Mouse (Mus musculus) intestine, embryonic 15.5 days (tissue): ENCODE data around the gene Rad17. TPM values are rescaled to one million over a fixed set of nuclear protein-coding genes. Genes with fewer than 3 reads are reported as not detected.

Source experiments
- ATAC-seq: fragments of 200-750 bp; cut with Nextera tagmentation; 2 replicates; pipeline ENCODE4 v1.8.0; 2017; ENCODE audit warnings: moderate TSS enrichment, moderate library complexity
- H3K27ac ChIP-seq: fragments of 300-500 bp; sonication (generic); 2 replicates; pipeline ENCODE4 v1.5.1; 2015; ENCODE audit warnings: mild to moderate bottlenecking, inconsistent platforms
- H3K27me3 ChIP-seq: fragments of 300-500 bp; sonication (generic); replicated peaks from 2 replicates; pipeline ENCODE4 v1.6.1; 2015; ENCODE audit warnings: inconsistent platforms
- H3K36me3 ChIP-seq: fragments of 300-500 bp; sonication (generic); 2 replicates; pipeline ENCODE4 v1.6.1; 2015; ENCODE audit warnings: inconsistent platforms
- H3K4me1 ChIP-seq: fragments of 300-500 bp; sonication (generic); replicated peaks from 2 replicates; pipeline ENCODE4 v1.6.1; 2015; ENCODE audit warnings: inconsistent platforms
- H3K4me2 ChIP-seq: fragments of 300-500 bp; sonication (generic); replicated peaks from 2 replicates; pipeline ENCODE4 v1.6.1; 2015; ENCODE audit warnings: mild to moderate bottlenecking, inconsistent platforms
- H3K4me3 ChIP-seq: fragments of 300-500 bp; sonication (generic); replicated peaks from 2 replicates; pipeline ENCODE4 v1.5.1; 2015; ENCODE audit warnings: inconsistent platforms
- H3K9ac ChIP-seq: fragments of 300-500 bp; sonication (generic); 2 replicates; pipeline ENCODE4 v1.6.1; 2015; ENCODE audit warnings: inconsistent platforms
- H3K9me3 ChIP-seq: fragments of 300-500 bp; sonication (generic); 2 replicates; pipeline ENCODE4 v1.6.1; 2016; ENCODE audit warnings: inconsistent platforms
- WGBS: fragments of 180-500 bp; shearing (Covaris S2); methylation state at CpG from one replicate; pipeline ENCODE4 v1.1.7; 2015; 5-methylcytosine and 5-hydroxymethylcytosine counted together
- polyA plus RNA-seq: library from polyadenylated mRNA; unstranded; fragments of >200 nt; fragmentation: Nextera tagmentation; extraction: Ambion mirVana; gene quantifications from 2 replicates; pipeline ENCODE4 v1.2.1, GENCODE M21; 2015

Rad17 gene
- polyA plus RNA-seq, 1 experiment from 2014 or later, result 19.3 TPM

DNA sequence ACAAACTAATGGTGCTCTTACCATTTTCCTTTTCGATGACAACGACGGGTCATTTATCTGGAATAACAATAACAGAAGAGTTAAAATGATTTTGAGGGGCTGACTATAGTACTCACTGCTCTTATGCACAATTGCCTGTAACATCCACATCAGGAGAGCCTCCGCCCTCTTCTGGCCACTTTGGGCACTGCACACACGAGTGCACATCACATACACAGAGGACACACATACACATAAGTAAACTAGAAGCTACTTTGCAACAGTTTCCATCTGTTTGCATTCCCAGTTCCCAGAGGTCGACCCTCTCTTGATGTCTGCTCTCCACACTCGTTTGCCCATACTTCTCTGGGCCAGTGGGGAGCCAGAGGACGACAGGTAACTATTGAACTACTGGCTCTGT, 43.1 kb downstream of the Rad17 start:
- 87% methylated on average over 8 of the region's 8 CpGs for WGBS

DNA sequence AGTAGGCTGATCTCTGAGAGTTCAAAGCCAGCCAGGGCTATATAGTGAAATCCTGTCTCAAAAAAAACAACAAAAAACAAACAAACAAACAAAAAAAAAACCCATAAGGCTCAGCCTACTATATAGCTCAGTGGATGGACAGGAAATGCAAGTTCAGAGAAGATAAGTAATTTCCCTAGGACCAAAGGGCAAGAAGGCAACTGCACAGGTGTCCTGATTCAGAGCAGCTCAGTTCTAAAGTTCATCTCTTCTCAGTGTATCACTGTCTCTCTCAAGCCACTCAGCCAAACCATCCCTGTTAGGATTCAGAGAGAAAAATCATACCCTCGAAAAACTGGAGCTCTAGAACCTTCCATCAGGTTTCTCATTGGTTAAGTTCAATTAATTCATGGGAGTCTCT, 45.0 kb downstream of the Rad17 start:
- Histone ChIP-seq H3K9me3 (no peaks in the 10 kb centered on the region), H3K27me3 (no peaks in the 10 kb centered on the region), H3K4me2 (no peak overlapping the region), H3K4me1 (no peaks in the 10 kb centered on the region), H3K36me3 (no peaks in the 10 kb centered on the region), H3K9ac (no peak overlapping the region), H3K4me3 (no peak overlapping the region), H3K27ac (no peak overlapping the region; the same call in 1 of the 2 replicates)
- peak; percentile 65 for ATAC-seq
- 70% methylated on average over 1 of the region's 1 CpGs for WGBS

More for the DNA sequence above, 43.1 kb downstream of the Rad17 start:
- Histone ChIP-seq H3K27me3 (no peaks in the 10 kb centered on the region), H3K4me2 (no peak overlapping the region), H3K9me3 (no peaks in the 10 kb centered on the region), H3K27ac (no peak overlapping the region), H3K4me3 (no peak overlapping the region), H3K4me1 (no peaks in the 10 kb centered on the region), H3K36me3 (0 out of 2 replicates have a peak, but pooled peaks cover 4% of the 10 kb centered on the region), H3K9ac (no peak overlapping the region)
- ATAC-seq, result no peak

- Histone ChIP-seq H3K27ac (no peak overlapping the region), H3K9me3 (no peaks in the 10 kb centered on the region), H3K27me3 (no peaks in the 10 kb centered on the region), H3K9ac (no peak overlapping the region), H3K4me1 (no peaks in the 10 kb centered on the region), H3K36me3 (no peaks in the 10 kb centered on the region), H3K4me2 (no peak overlapping the region), H3K4me3 (no peak overlapping the region)
- ATAC-seq, result no peak
- 91% methylated on average over 11 of the region's 11 CpGs for WGBS
These were observed 47.1 kb downstream of the Rad17 start for GRCm38 (mm10) chr13:100603738-100604095.

DNA sequence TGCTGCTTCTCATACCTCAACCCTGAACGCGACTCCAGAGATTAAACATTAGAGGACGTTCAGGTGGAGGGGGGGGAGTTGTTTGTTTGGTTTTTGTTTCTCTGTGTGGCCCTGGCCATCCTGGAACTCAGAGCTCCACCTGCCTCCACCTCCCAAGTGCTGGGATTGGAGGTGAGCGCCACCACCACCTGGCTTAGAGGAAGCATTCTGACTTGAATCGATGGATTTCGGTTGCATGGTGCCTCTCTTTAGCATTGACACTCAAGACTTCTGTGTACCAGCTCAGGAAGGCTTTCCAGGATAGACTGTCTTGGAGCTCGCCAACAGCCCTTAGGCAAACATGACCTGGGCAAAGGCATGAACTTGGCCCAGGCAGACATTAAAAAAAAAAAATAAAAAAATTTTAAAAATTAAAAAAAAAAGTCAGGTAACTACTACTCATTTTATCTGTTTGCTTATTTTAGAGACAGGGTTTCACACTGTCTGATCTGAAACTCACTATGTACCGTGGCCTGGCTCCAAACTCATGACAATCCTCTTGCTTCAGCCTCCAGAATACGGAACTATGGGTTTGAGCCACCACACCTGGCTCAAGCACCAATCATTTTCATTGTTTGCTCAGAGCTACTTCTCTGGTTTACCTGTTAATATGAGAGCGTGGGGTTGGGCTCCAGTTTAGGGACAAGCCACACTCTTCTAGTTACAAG, 47.7 kb downstream of the Rad17 start:
- no peaks in the 10 kb centered on the region for H3K9me3 ChIP-seq

DNA sequence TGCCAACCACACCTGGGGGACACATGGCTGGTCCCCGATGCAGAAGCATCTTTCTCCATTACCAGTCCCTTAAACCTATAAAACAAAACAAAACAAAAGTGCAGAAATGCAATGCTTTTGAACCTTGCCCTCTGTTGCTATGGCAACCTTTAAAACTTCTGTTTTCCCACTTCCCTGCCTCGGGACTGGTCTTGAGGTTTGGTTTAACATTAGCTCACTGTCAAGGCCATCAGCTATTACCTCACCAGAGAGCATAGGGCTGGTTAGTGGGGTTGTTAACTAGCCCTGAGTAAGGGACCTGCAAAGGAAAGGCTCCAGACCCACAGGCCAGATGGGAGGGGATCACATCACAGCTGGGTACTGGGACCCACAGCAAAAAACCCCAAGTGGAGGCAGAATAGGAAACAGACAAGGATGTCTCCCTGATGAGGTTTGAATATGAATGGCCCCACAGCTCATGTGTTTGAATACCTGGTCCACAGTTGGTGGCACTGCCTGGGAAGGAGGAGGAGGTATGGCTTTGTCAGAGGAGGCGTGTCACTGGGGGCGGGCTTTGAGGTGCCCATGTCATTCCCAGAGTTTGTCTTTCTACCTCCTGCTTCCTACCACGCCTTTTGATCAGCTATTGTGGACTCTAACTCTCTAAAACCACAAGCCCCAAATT, 48.5 kb downstream of the Rad17 start:
- no peaks in the 10 kb centered on the region for H3K9me3 ChIP-seq
- no peak overlapping the region; the same call in 1 of the 2 replicates for H3K4me2 ChIP-seq
- H3K36me3 ChIP-seq, result no peaks in the 10 kb centered on the region
- no peak overlapping the region for H3K9ac ChIP-seq
- no peak overlapping the region for H3K4me3 ChIP-seq
- H3K4me1 ChIP-seq, result no peaks in the 10 kb centered on the region
- no peaks in the 10 kb centered on the region for H3K27me3 ChIP-seq
- H3K27ac ChIP-seq, result peak overlapping the region; percentile 61
- ATAC-seq, result peak; percentile 89
- WGBS, result 49% methylated on average over 5 of the region's 5 CpGs

More for the DNA sequence above, 47.7 kb downstream of the Rad17 start:
- Histone ChIP-seq H3K36me3 (no peaks in the 10 kb centered on the region), H3K27ac (no peak overlapping the region; the same call in 1 of the 2 replicates), H3K4me3 (no peak overlapping the region), H3K9ac (no peak overlapping the region), H3K4me2 (no peak overlapping the region), H3K27me3 (no peaks in the 10 kb centered on the region), H3K4me1 (no peaks in the 10 kb centered on the region)
- WGBS, result 87% methylated on average over 10 of the region's 10 CpGs
- ATAC-seq, result no peak

DNA sequence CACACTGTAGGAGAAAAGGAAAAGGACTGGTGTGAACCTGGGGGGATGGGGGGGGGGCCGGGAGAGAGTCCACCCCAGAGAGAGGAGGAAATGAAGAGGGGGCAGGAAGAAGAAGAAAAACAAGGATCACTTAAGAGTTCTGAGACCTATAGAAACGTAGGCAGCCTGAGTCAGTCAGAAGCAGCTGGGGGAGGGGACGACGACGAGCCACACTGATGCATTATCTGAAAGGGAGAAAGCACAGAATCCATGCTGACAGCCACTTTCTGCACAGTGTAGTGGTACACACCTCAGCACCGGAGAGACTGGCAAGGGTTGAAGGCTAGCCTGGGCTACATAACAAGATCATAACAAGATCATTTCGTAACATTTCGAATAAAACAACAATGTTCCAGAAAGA, 49.8 kb downstream of the Rad17 start:
- no peaks in the 10 kb centered on the region for H3K36me3 ChIP-seq
- H3K4me1 ChIP-seq, result no peaks in the 10 kb centered on the region
- H3K4me2 ChIP-seq, result no peak overlapping the region
- 64% methylated on average over 8 of the region's 8 CpGs for WGBS
- no peak overlapping the region for H3K9ac ChIP-seq
- H3K27ac ChIP-seq, result peak overlapping the region; percentile 57; the same call in 1 of the 2 replicates
- H3K9me3 ChIP-seq, result no peaks in the 10 kb centered on the region
- no peaks in the 10 kb centered on the region for H3K27me3 ChIP-seq
- H3K4me3 ChIP-seq, result no peak overlapping the region
- 0 out of 2 replicates have a peak, but pooled peaks have one; percentile 23 for ATAC-seq

DNA sequence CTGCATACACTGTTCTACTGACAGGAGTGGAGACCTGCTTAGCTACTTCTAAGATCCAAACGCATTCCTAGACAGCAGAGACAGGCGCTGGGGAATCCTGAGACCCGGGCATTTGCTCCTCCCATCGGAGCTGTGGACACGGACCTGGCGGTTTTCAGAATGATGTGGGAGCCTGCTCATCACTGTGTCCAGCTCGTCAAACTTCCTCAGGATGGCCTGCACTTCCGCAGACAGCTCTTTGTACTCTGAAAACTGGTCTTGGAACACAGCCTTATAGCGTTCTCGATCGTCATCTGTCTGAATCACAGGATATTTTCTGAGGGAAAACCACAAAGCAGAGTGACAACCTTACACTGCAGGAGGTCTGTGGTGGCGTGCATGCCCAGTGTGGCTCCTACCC, 50.5 kb downstream of the Rad17 start:
- no peak for ATAC-seq
- Histone ChIP-seq H3K4me2 (no peak overlapping the region), H3K9ac (no peak overlapping the region), H3K27ac (no peak overlapping the region), H3K4me1 (no peaks in the 10 kb centered on the region), H3K27me3 (no peaks in the 10 kb centered on the region), H3K4me3 (no peak overlapping the region), H3K9me3 (no peaks in the 10 kb centered on the region), H3K36me3 (no peaks in the 10 kb centered on the region)
- WGBS, result 78% methylated on average over 12 of the region's 12 CpGs

- H3K9me3 ChIP-seq, result no peaks in the 10 kb centered on the region
- H3K36me3 ChIP-seq, result no peaks in the 10 kb centered on the region
- H3K4me1 ChIP-seq, result no peaks in the 10 kb centered on the region
- no peak overlapping the region for H3K9ac ChIP-seq
- H3K4me2 ChIP-seq, result no peak overlapping the region
- WGBS, result 79% methylated on average over 9 of the region's 9 CpGs
- ATAC-seq, result no peak
- no peak overlapping the region for H3K4me3 ChIP-seq
- H3K27me3 ChIP-seq, result no peaks in the 10 kb centered on the region
- H3K27ac ChIP-seq, result no peak overlapping the region
These were observed 53.6 kb downstream of the Rad17 start for GRCm38 (mm10) chr13:100597284-100597683.

- WGBS, result 73% methylated on average over 3 of the region's 3 CpGs
- H3K9ac ChIP-seq, result no peak overlapping the region
- no peaks in the 10 kb centered on the region for H3K4me1 ChIP-seq
- 0 out of 2 replicates have a peak overlapping the region, but pooled peaks have one; percentile 22 for H3K27ac ChIP-seq
- H3K4me2 ChIP-seq, result no peak overlapping the region
- no peaks in the 10 kb centered on the region for H3K9me3 ChIP-seq
- H3K27me3 ChIP-seq, result no peaks in the 10 kb centered on the region
- H3K4me3 ChIP-seq, result no peak overlapping the region
- H3K36me3 ChIP-seq, result no peaks in the 10 kb centered on the region
- peak; percentile 42 for ATAC-seq
These were observed 55.3 kb downstream of the Rad17 start for GRCm38 (mm10) chr13:100595552-100595885.

DNA sequence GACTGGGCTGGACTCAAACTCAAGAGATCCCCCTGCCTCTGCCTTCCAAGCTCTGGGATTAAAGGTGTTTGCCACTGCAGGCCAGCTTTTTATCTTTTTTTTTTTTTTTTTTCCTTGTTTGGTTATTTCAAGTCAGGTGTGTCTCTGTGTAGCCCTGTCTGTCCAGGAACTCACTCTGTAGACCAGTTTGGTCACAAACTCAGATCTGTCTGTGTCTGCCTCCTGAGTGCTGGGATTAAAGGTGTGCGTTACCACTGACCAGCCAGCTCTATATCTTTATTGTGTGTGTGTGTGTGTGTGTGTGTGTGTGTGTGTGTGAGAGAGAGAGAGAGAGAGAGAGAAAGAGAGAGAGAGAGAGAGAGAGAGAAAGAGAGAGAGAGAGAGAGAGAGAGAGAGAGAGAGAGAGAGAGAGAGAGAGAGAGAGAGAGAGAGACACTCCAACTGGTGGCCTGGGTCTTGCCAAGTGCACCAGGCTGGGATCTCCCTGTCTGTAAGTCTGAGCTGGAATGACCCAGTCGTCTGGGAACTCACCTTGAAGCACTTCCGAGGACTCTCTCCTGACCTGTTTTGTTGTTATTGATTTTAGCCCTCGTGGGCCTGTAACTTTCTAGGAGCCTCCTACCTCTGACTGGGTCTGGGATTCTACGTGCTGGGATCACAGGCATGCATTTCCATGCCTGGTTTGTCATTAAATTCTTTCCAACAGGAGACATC, 55.9 kb downstream of the Rad17 start:
- 58% methylated on average over 5 of the region's 5 CpGs for WGBS
- ATAC-seq, result peak; percentile 68
- H3K9me3 ChIP-seq, result no peaks in the 10 kb centered on the region
- no peak overlapping the region for H3K4me3 ChIP-seq
- no peak overlapping the region for H3K4me2 ChIP-seq
- no peaks in the 10 kb centered on the region for H3K36me3 ChIP-seq
- no peak overlapping the region for H3K9ac ChIP-seq
- no peaks in the 10 kb centered on the region for H3K27me3 ChIP-seq
- no peaks in the 10 kb centered on the region for H3K4me1 ChIP-seq
- 0 out of 2 replicates have a peak overlapping the region, but pooled peaks have one; percentile 22 for H3K27ac ChIP-seq

- Histone ChIP-seq H3K36me3 (no peaks in the 10 kb centered on the region), H3K9me3 (no peaks in the 10 kb centered on the region), H3K4me2 (0 out of 2 replicates have a peak overlapping the region, but pooled peaks have one; percentile 9), H3K9ac (no peak overlapping the region), H3K27me3 (no peaks in the 10 kb centered on the region), H3K4me1 (no peaks in the 10 kb centered on the region), H3K27ac (no peak overlapping the region), H3K4me3 (no peak overlapping the region)
- 63% methylated on average over 13 of the region's 17 CpGs for WGBS
- ATAC-seq, result peak; percentile 59; the same call in 1 of the 2 replicates
These were observed 56.6 kb downstream of the Rad17 start for GRCm38 (mm10) chr13:100594041-100594792.

GRCm38 (mm10) chr13:100588646-100589045, 62.2 kb downstream of the Rad17 start:
- ATAC-seq, result no peak
- H3K9ac ChIP-seq, result no peak overlapping the region
- H3K4me1 ChIP-seq, result no peaks in the 10 kb centered on the region
- no peak overlapping the region for H3K4me2 ChIP-seq
- H3K4me3 ChIP-seq, result no peak overlapping the region
- H3K27ac ChIP-seq, result no peak overlapping the region
- 68% methylated on average over 12 of the region's 12 CpGs for WGBS
- no peaks in the 10 kb centered on the region for H3K9me3 ChIP-seq
- no peaks in the 10 kb centered on the region for H3K36me3 ChIP-seq
- no peaks in the 10 kb centered on the region for H3K27me3 ChIP-seq
